Mouse (Mus musculus) macrophage (primary cell): Measurements from ENCODE around the gene Dkkl1. TPM values are rescaled to one million over a fixed set of nuclear protein-coding genes. Genes with fewer than 3 reads are reported as not detected.

Source experiments
- H3K27ac ChIP-seq: fragments of 350-480 bp; formaldehyde crosslinking; 2 replicates; pipeline ENCODE4 v1.9.0; 2021
- H3K36me3 ChIP-seq: fragments of 350-480 bp; formaldehyde crosslinking; 2 replicates; pipeline ENCODE4 v1.9.0; 2021; ENCODE audit errors: inconsistent target
- H3K4me3 ChIP-seq: fragments of 350-480 bp; formaldehyde crosslinking; 2 replicates; pipeline ENCODE4 v1.9.0; 2021; ENCODE audit errors: inconsistent target
- H3K79me2 ChIP-seq: fragments of 350-480 bp; formaldehyde crosslinking; 2 replicates; pipeline ENCODE4 v1.9.0; 2021; ENCODE audit errors: inconsistent target
- WGBS: methylation state at CpG from one replicate; pipeline ENCODE4 v1.1.7; 2026; ENCODE audit warnings: inconsistent platforms; ENCODE audit not compliant: missing documents; 5-methylcytosine and 5-hydroxymethylcytosine counted together
- polyA plus RNA-seq: library from polyadenylated mRNA; stranded (reverse); fragments of 250-400 nt; gene quantifications from 3 replicates; pipeline ENCODE4 v1.2.4, GENCODE M21; 2018; ENCODE audit warnings: inconsistent platforms

The Dkkl1 gene
- polyA plus RNA-seq, 1 experiment from 2014 or later, result not detected

DNA sequence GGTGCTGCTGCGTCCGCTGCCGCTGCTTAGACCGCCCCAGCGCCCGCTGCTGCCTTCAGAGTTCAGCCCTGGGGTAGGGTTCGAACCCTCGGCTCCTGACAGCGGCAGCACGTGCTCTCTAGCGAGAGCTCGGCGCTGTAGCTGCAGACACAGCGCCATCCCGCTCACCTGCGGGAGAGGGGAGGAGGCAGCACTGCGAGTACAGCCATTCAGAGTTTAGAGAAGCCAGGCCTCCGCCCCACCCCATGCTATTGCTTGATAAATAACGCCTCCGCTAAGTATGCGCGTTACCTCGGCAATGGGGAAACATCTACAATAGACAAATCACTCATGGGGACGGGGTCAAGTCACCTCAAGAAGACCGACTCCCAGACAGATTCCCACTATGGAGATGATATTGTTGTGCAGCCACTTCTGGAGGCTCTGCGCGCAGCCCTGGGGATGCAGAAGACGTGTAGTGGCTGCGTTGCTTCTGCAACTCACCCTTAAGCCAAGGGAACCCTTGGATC lies 22.4 kb upstream of the Dkkl1 start:
- no peaks in the 10 kb centered on the region for H3K79me2 ChIP-seq
- H3K36me3 ChIP-seq, result peaks cover 19% of the 10 kb centered on the region; the same call in 1 of the 2 replicates
- no peak overlapping the region for H3K27ac ChIP-seq
- H3K4me3 ChIP-seq, result no peak overlapping the region
- WGBS, result 94% methylated on average over 23 of the region's 29 CpGs

DNA sequence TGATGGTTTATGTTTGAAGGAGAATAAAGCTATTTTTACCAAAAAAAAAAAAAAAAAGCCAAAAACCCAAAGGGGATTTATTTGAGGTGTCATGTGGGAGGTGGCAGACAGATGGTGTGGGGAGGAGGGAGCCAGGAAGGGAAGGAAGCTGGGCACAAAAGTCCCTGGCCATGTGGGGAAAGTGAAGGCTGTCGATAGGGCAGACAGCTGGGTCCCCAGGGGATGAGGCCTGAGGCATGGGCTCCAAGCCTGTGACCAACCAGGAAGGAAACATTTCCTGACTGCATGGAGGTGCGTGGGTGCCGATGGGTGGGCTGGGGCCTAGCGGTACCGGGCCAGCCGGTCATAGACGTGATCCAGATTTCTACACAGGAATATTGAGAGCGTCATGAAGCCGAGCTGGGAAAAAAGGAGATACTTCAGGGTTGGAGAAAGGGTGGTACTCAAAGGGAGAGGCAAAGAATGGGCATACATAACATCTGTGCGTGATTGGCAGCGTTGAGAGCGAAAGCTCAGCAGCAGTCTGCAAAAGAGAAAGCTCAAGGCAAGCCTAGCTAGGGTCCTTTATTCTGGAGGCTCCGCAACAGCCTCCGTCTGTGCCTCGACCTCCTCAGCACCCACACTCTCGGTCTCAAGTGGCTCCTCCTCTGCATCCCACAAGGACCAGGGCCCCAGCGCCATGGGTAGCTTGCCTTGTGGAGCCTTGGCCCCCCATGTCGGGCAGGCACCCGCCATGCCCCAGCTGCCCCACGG lies 21.8 kb upstream of the Dkkl1 start:
- Histone ChIP-seq H3K27ac (no peak overlapping the region), H3K79me2 (no peaks in the 10 kb centered on the region), H3K4me3 (no peak overlapping the region), H3K36me3 (peaks cover 19% of the 10 kb centered on the region; the same call in 1 of the 2 replicates)
- WGBS, result 61% methylated on average over 15 of the region's 20 CpGs

DNA sequence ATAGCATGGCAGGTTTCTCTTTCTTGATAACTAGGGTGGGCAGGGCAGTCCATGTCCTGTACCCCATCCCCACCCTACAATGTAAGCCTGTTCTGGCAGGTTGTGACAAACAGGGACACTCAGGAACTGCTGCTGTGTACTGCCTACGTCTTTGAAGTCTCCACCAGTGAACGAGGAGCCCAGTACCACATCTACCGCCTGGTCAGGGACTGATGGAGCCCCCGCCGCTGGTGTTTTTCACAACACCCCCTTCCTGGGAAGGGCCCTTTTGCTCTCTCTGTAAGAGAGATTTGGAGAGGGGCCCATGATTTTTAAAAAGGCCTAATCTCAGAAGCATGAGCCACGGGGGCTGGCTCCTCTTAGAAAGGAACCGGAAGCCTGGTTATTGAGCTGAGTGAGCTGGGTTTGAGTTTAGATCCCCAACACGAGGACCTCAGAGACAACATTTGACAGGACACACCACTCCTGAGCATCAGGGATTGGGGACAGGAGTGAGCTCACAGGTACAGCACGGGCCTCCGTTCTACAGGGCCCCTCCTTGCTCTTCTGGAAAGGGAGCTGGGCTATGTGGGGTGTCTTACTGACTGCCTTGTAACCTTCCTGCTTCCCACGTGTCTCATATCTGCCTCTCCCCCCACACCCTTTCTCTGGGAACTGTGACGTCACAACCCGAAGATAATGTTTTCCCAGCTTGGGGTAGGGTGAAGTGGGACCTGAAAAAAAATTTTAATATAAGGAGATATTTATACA lies 20.9 kb upstream of the Dkkl1 start:
- peaks cover 19% of the 10 kb centered on the region; the same call in 1 of the 2 replicates for H3K36me3 ChIP-seq
- H3K27ac ChIP-seq, result no peak overlapping the region
- H3K79me2 ChIP-seq, result no peaks in the 10 kb centered on the region
- H3K4me3 ChIP-seq, result no peak overlapping the region
- WGBS, result 87% methylated on average over 12 of the region's 13 CpGs

DNA sequence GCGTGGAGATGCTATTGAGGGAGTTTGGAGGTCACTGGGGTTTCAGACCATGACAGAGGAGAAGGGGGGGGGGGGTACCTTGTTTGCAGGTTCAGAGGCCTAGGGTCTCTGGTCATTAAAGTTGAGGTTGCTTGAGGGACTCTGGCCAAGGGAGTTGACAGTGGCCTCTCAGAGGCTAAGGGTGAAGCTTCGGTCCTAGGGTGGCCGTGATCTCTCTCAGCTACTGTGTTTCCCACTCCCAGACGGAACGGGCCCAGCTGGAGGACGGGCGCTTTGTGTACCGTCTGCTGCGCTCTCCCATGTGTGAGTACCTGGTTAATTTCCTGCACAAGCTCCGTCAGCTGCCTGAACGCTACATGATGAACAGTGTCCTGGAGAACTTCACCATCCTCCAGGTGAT lies 20.0 kb upstream of the Dkkl1 start:
- 93% methylated on average over 11 of the region's 11 CpGs for WGBS
- H3K27ac ChIP-seq, result no peak overlapping the region
- no peaks in the 10 kb centered on the region for H3K79me2 ChIP-seq
- H3K36me3 ChIP-seq, result peaks cover 19% of the 10 kb centered on the region; the same call in 1 of the 2 replicates
- no peak overlapping the region for H3K4me3 ChIP-seq

DNA sequence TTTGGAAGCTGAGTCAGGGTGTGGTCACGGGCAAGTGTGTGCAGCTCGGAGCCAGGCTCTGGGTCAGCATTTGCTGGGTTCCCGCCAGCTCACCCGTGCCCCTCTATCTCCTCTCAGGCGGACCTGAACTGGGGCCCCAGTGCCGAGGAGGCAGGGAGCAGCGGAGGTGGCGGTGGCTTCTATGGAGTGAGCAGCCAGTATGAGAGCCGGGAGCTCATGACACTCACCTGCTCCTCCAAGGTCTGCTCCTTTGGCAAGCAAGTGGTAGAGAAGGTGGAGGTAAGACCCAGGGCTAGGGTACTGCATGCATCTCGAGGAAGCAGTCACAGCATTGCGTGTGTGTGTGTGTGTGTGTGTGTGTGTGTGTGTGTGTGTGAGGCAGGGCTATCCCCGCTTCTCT lies 19.2 kb upstream of the Dkkl1 start:
- H3K4me3 ChIP-seq, result no peak overlapping the region
- peaks cover 19% of the 10 kb centered on the region; the same call in 1 of the 2 replicates for H3K36me3 ChIP-seq
- no peaks in the 10 kb centered on the region for H3K79me2 ChIP-seq
- no peak overlapping the region for H3K27ac ChIP-seq
- 87% methylated on average over 10 of the region's 12 CpGs for WGBS

DNA sequence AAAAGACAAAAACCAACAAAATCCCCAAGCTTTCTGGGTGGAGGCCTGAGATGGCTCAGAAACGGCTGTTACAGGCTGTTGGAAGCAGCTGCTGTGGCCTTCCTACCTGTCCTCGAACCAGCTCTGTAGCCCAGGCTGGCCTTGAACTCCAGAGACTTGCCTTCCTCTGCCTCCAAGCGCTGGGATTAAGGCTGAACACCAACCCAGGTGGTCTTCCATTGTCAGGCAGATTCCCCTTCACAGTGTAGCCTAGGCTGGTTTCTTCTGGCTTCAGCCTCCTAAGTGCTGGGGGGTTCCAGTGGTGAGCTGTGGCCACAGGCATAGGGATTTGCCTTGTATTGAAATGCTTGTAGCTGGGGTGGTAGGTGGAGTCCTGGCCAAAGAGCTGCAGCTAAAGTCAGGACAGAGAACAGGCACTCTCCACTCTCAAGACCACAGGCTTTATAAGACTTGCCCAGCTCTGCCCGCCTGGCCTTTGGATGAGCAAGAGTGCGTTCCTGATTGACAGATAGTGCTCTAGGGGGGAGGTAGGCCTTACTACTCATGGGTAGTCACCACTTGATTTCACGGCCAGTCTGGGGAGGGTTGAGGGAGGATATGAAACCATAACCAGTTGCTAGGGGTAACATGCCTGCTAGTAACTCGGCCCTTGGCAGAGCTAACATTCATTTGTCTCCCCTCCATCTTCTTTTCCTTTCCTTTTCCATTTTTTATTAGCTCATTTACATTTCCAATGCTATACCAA lies 17.7 kb upstream of the Dkkl1 start:
- H3K4me3 ChIP-seq, result no peak overlapping the region
- H3K27ac ChIP-seq, result no peak overlapping the region
- no peaks in the 10 kb centered on the region for H3K79me2 ChIP-seq
- 72% methylated on average over 7 of the region's 7 CpGs for WGBS
- 0 out of 2 replicates have a peak, but pooled peaks cover 7% of the 10 kb centered on the region for H3K36me3 ChIP-seq

DNA sequence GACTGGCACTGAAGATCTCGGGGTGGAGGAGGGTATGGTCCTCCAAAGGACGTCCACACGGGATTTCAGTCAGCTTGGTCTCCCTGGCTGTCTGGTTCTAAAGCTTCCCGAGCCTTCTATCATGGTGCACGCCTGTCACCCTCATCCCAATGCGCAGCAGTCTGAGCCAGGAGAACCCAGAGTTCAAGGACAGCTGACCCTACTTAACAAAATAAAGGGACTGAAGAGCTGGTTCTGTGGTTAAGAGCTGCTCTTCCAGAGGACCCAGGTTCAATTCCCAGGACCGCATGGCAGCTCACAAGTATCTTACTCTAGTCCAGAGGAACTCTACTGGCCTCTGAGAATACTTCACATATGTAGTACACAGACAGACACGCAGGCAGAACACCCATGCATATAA lies 17.1 kb upstream of the Dkkl1 start:
- Histone ChIP-seq H3K79me2 (no peaks in the 10 kb centered on the region), H3K27ac (no peak overlapping the region), H3K36me3 (0 out of 2 replicates have a peak, but pooled peaks cover 7% of the 10 kb centered on the region), H3K4me3 (no peak overlapping the region)
- 96% methylated on average over 8 of the region's 8 CpGs for WGBS

DNA sequence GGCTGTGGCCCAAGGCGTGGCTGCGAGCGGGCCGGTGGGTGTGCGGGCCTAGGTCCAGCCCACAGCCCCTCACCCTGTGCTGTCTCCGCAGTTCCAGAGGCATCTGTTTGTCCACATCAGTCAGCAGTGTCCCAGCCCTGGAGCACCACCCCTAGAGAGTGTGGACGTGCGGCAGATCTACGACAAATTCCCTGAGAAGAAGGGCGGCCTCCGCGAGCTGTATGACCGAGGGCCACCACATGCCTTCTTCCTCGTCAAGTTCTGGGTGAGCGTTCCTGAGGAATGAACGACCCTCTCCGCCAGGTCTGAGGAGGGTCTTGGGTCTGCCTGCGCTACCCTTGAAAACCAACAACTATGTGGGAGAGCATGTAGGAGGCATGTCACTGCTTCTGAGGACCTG lies 16.6 kb upstream of the Dkkl1 start:
- no peak overlapping the region for H3K4me3 ChIP-seq
- no peaks in the 10 kb centered on the region for H3K79me2 ChIP-seq
- H3K27ac ChIP-seq, result no peak overlapping the region
- 97% methylated on average over 18 of the region's 18 CpGs for WGBS
- 0 out of 2 replicates have a peak, but pooled peaks cover 3% of the 10 kb centered on the region for H3K36me3 ChIP-seq

DNA sequence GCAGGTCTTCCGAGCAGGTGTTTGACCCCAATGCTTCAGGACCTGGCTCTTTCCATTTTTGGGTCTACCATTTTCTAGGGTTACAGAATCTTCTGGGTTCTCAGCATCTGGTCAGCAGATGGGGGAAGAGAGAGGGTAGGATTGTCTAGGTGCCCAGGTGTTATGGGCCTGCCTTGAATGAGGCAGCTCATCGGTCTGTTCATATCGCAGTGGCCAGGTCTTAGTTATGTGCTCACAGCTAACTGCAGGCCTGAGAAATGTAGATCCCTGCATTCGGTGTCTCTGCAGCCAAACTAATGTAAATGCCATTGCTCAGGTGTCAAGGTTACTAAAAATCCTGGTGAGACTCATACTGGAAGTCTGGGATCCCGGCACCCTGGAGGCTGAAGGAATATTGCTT lies 14.5 kb upstream of the Dkkl1 start:
- WGBS, result 97% methylated on average over 5 of the region's 5 CpGs
- H3K36me3 ChIP-seq, result no peaks in the 10 kb centered on the region
- H3K27ac ChIP-seq, result no peak overlapping the region
- H3K4me3 ChIP-seq, result no peak overlapping the region
- no peaks in the 10 kb centered on the region for H3K79me2 ChIP-seq

DNA sequence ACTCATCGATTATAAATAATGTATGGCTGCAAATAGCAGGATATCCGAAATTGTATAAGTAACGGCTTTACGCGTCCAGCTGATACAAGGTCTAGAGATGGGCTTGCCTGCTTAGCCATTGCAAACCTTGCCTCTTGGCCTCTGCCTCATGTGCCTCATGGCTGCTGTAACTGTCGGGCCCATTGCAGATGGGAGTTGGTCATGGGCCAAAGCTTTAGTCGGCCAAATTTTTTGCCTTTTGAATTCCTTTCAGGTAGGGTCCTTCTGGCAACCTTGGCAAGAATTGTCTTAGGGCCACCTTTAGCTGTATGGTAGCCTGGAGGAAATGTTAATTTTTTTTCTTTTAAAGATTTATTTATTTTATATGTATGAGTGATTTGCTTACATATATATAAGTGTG lies 12.9 kb upstream of the Dkkl1 start:
- Histone ChIP-seq H3K36me3 (no peaks in the 10 kb centered on the region), H3K4me3 (no peak overlapping the region), H3K79me2 (no peaks in the 10 kb centered on the region), H3K27ac (no peak overlapping the region)
- 88% methylated on average over 7 of the region's 7 CpGs for WGBS

DNA sequence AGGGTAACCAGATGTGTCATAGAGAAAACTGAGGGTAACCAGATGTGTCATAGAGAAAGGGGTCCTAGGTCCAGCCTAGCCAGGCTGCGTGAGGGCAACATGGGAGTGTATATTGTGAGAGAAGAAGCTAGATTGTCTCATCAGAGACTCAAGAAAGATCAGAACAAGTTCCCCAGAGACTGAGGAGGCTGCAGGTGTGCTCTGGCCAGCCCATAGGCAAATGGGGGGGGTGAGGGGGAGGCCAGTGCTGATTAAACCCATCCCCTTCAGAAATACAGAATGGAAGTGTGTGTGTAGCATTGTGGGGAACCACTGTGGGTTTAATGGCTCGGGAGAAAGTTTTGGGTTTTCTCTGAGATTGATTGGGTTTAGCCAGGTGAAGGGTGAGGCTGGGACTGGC lies 9.7 kb upstream of the Dkkl1 start:
- H3K36me3 ChIP-seq, result no peaks in the 10 kb centered on the region
- H3K27ac ChIP-seq, result no peak overlapping the region
- no peaks in the 10 kb centered on the region for H3K79me2 ChIP-seq
- WGBS, result 65% methylated on average over 2 of the region's 2 CpGs
- H3K4me3 ChIP-seq, result no peak overlapping the region

DNA sequence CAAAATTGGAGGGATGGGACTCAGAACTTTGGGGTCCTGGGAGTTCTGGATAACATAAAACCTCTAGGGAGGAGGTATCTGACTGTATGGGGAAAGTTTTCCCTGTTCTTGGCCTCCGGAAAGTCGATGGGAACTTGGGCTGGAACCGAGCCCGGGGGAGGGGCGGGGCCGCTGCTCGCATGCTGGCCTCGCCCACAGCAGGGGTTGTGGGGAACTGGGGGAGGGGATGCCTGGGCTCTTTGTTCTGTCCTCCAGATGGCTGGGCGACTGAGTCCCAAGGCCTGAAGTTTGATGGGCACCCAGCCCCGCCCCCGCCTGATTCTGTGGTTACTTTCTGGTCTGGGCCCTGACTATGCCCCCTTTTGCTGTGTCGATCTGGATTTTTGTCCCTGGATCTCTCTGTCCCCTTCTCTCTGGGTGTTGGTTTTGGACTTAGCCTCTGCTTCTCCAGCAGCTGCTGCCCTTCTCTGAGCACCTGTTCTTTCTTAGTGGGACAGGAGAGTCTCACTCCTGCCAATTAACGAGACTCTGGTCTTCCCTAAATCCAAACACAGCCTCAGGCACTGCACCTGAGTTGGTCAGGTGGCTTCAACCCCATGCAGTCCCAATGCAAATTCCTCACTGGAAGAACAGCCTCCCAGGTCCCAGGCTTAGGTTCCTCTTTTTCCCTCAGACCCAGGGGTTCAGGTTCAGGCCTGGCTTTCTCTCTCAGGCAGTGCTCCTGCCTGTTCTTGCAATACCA lies 4.7 kb upstream of the Dkkl1 start:
- no peak overlapping the region for H3K27ac ChIP-seq

DNA sequence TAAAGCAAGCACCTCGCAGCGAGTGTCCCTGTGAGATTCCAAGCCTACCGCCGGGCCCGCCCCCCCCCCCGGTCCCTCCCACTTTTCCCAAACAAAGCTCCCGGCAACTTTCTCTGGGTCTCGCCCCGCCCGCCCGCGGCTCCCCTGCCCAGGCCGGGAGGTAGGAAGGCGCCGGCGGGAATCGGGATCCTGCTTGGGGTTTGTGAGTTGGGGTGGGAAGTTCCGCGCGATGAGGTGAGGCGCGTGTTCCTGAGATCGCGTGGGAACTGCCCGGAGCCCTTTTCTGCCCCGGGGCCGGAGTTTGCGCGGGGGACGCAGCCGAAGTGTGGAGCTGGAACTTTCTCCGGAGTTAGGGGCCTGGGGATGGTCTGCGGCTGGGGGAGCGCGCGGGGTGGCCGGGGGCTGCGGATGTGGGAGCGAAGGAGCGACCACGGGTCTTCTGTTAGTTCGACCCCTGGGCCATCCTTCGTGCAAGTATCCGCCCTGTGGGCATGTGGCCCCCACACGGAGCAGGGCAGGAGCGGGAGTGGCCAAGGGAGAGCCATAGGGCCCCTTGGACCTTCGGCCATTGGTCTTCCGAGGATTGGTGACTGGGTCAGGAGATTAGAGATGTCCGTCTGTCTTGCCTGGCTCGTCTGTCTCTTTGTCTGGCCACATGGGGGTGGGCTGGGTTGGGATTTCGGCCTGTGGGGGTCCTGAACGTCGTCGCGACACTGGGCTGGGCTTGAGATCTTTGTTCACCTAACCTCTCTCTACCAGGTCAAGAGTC lies 3.9 kb upstream of the Dkkl1 start, which contains the start of gene Tead2:
Gene Tead2, plus strand, starts transcription at position 81 of the 769 bp plus-strand sequence.
- Histone ChIP-seq H3K4me3 (no peak within 1 kb of the TSS), H3K27ac (no peak within 1 kb of the TSS), H3K79me2 (no peaks in the 10 kb centered on the region), H3K36me3 (no peaks in the 10 kb centered on the region)
- 6% methylated on average over 37 of the region's 55 CpGs for WGBS

More for the DNA sequence above, 4.7 kb upstream of the Dkkl1 start:
- WGBS, result 14% methylated on average over 13 of the region's 13 CpGs
- Histone ChIP-seq H3K79me2 (no peaks in the 10 kb centered on the region), H3K4me3 (no peak overlapping the region), H3K36me3 (no peaks in the 10 kb centered on the region)
